Mouse (Mus musculus): ENCODE measurements at regions not wholly inside any gene's neighbourhood (a gene's known extent, or its start where the extent isn't known, plus 50 kb on each side); places are given as distances from the start of the nearest gene placed in this dataset.

GRCm38 (mm10) chr3:128616675-128617074 lies 583.0 kb upstream of the Pitx2 start:
- TF ChIP-seq CTCF (IDR thresholded peaks at IDR 0.05; ENCODE audit: low read depth) (no peak), EP300 (IDR thresholded peaks at IDR 0.05; ENCODE audit: low read depth) (no peak)
